ENCODE assay signal across 8 mouse cellular contexts in genomic region chr4:63019428-63019858, GRCm38 (mm10). TPM values are rescaled to one million over a fixed set of nuclear protein-coding genes. Genes with fewer than 3 reads are reported as not detected.
DNase-seq lines count a peak whose midpoint lies in the region; ATAC-seq and TF ChIP-seq lines count a peak whose summit lies in the region.

No protein-coding gene starts in this region.

- DNase-seq in adrenal gland, adult 2 months = peak; percentile 30
- no peak for DNase-seq in adrenal gland, adult 8-10 months
- DNase-seq in neural tube, embryonic 10.5 days (ENCODE audit: extremely low spot score, low spot score) = no peak
- peak; percentile 84 to 90 for DNase-seq in kidney, postnatal 25 days
- DNase-seq in stomach, postnatal 0 days (ENCODE audit: low spot score) = peak; percentile 58
- no peak for DNase-seq in MN1 (ENCODE audit: low spot score)
- DNase-seq in thymus, postnatal 25 days = no peak

- H3K27me3 ChIP-seq in neural tube, embryonic 14.5 days (ENCODE audit: control insufficient read depth, insufficient read depth, low read length) = no peaks in the 10 kb centered on the region
- no peaks in the 10 kb centered on the region for H3K27me3 ChIP-seq in stomach, postnatal 0 days (ENCODE audit: control insufficient read depth, insufficient read depth, low read length)

- WGBS in neural tube, embryonic 14.5 days = 78% methylated on average over 4 of the region's 4 CpGs
- 52% methylated on average over 4 of the region's 4 CpGs for WGBS in stomach, postnatal 0 days

- peak; percentile 70; the same call in 1 of the 2 replicates for ATAC-seq in neural tube, embryonic 14.5 days (ENCODE audit: low read depth)
- ATAC-seq in stomach, postnatal 0 days (ENCODE audit: low FRiP score, low TSS enrichment) = peak; percentile 82

- H3K27ac ChIP-seq in neural tube, embryonic 14.5 days (ENCODE audit: low read depth, low read length) = no peak overlapping the region
- H3K27ac ChIP-seq in stomach, postnatal 0 days (replicated peaks) = no peak overlapping the region

- no peaks in the 10 kb centered on the region for H3K36me3 ChIP-seq in neural tube, embryonic 14.5 days (ENCODE audit: control insufficient read depth, insufficient read depth, low read length)
- H3K36me3 ChIP-seq in stomach, postnatal 0 days (ENCODE audit: control insufficient read depth, insufficient read depth, low read length) = no peaks in the 10 kb centered on the region

- H3K9ac ChIP-seq in neural tube, embryonic 14.5 days (replicated peaks; ENCODE audit: low read depth, low read length) = no peak overlapping the region
- H3K9ac ChIP-seq in stomach, postnatal 0 days (ENCODE audit: low read length) = no peak overlapping the region

- H3K4me2 ChIP-seq in neural tube, embryonic 14.5 days (ENCODE audit: low read depth, low read length) = no peak overlapping the region
- no peak overlapping the region for H3K4me2 ChIP-seq in stomach, postnatal 0 days (replicated peaks; ENCODE audit: low read depth)

- no peak overlapping the region for H3K4me3 ChIP-seq in neural tube, embryonic 14.5 days (ENCODE audit: low read depth, low read length)
- H3K4me3 ChIP-seq in stomach, postnatal 0 days (ENCODE audit: low read depth, low read length) = no peak overlapping the region

- no peaks in the 10 kb centered on the region for H3K4me1 ChIP-seq in neural tube, embryonic 14.5 days (ENCODE audit: control insufficient read depth, insufficient read depth, low read length)
- H3K4me1 ChIP-seq in stomach, postnatal 0 days (replicated peaks; ENCODE audit: control insufficient read depth, insufficient read depth) = 0 out of 2 replicates have a peak, but pooled peaks cover 2% of the 10 kb centered on the region

- TF ChIP-seq CTCF in stomach, postnatal 0 days (IDR thresholded peaks at IDR 0.05; ENCODE audit: low read depth) = peak; percentile 73

- no peaks in the 10 kb centered on the region for H3K9me3 ChIP-seq in neural tube, embryonic 14.5 days (ENCODE audit: control insufficient read depth, low read length)
- H3K9me3 ChIP-seq in stomach, postnatal 0 days (ENCODE audit: control insufficient read depth, low read length) = no peaks in the 10 kb centered on the region

- TF ChIP-seq EP300 in stomach, postnatal 0 days (optimal IDR thresholded peaks at IDR 0.05) = no peak

RNA-seq across cellular contexts. Expression of gene Zfp618, which starts 54.1 kb away (rescaled TPM):
- 1 to 10 TPM; 2.2 to 4.9 TPM for total RNA-seq in adrenal gland, adult 2 months (2021)
- polyA plus RNA-seq in adrenal gland, adult 2 months (2012; rRNA removed) = 2.5 TPM in 2 replicates
- total RNA-seq in adrenal gland, adult 8-10 months (2022) = 10 to 100 TPM in 1 of 4 experiments, 1 to 10 TPM in 3; 3.9 to 11.0 (median 6.3) TPM
- 30.2 and 32.7 TPM in 2 replicates for polyA plus RNA-seq in neural tube, embryonic 14.5 days (2014; fragmentation: Nextera tagmentation; extraction: Ambion mirVana)
- 5.8 and 6.7 TPM in 2 replicates for polyA plus RNA-seq in stomach, postnatal 0 days (2015; fragmentation: Nextera tagmentation; extraction: Ambion mirVana)

Comparison
In these comparisons a context has a peak if more than half of its experiments do, and no peak if none do; other contexts are left out.
1. DNase-seq: peak in adrenal gland, adult 2 months (single experiment), kidney, postnatal 25 days (2 of 2) and stomach, postnatal 0 days (single experiment); none in adrenal gland, adult 8-10 months (single experiment), neural tube, embryonic 10.5 days (single experiment), MN1 (single experiment) and thymus, postnatal 25 days (single experiment).